Mouse (Mus musculus): Measurements from ENCODE around the gene Lrrc17. TPM values are rescaled to one million over a fixed set of nuclear protein-coding genes. Genes with fewer than 3 reads are reported as not detected.
A peak's percentile ranks its signal among the peaks of the same experiment; 100 is the strongest.

The Lrrc17 gene
- 0.23 and 0.36 TPM in 2 replicates for polyA plus RNA-seq (2012; rRNA removed)

DNA sequence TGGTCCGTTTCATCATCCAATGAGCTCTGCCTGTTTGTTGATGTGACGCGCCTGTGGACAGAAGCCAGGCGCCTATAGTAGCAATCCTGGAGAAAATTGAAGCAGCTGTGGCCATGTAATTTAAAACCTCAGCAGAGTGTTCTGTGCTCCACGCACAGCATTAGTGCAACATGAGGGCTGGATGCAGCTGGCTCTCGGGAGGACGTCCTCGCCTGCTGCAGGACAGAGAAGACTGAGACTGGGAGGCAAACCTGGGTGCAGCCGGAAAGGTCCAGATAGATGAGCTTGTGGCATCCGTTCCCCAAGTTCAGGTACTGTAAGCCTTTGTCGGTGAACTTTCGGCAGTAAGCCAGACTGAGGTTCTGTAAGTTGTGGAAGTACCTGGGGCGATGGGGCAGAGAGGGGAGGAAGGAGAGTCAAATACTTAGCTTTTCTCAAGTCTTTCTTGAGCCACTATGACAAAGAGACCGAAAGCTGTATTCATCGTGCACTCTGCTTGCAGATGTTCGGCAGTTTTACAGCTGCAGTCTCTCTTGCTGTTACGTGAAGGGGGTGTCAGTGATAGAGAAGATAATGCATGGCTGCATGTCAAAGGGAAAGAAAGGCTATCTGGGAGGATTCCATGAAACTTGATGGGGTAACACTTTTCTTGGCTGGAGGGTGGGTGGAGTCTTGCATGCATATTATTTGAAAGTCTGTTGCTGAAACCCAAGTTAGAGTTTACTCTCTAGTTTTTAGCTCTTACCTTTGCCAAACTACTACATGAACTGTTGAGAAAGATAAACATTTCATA lies at the start of gene Lrrc17:
TSS of gene Lrrc17 (plus strand) at position 151 of the 793 bp plus-strand sequence.
- no peak for DNase-seq (ENCODE audit: extremely low spot score in 1 of 2, low spot score in 1 of 2)

DNA sequence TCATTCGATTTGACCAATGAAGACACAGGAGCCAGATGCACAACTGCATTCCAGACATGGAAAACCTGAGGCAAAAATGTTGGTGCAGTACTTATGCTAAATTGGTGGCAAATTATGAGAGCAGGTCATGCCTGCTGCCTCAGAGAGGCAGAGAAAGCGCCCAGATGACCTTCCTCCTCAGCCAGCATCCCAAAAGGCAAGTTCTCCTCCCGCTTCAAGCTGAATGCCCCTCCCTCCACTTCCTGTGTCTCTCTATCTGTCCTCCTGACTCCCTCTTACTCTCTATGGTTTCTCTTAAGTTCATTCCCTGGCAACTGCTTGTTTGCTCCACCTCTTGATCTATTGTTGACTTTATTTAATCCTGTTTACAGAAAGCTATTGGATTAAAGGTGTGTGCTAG lies 48.6 kb upstream of the Lrrc17 start:
- DNase-seq (ENCODE audit: extremely low spot score in 1 of 2, low spot score in 1 of 2), result no peak

DNA sequence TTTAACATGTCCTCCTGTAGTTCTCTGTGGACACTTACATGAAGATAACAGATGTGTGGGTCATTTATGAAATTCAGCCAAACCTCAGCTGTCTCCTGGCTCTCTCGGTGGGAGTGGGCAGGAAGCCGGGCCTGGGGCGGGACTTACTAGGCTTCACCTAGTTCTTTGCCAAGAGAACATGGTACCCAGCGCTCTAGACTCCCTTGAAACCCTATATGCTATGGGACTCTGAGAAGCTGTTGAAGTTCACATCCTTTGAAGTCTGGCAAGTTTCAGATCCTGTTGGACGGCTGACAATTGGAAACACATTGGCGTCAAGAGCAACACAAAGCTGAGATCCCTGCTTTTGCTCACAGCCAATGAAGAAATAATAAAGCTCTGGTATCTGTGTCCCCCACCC lies 47.0 kb upstream of the Lrrc17 start:
- DNase-seq (ENCODE audit: extremely low spot score in 1 of 2, low spot score in 1 of 2), result no peak

DNA sequence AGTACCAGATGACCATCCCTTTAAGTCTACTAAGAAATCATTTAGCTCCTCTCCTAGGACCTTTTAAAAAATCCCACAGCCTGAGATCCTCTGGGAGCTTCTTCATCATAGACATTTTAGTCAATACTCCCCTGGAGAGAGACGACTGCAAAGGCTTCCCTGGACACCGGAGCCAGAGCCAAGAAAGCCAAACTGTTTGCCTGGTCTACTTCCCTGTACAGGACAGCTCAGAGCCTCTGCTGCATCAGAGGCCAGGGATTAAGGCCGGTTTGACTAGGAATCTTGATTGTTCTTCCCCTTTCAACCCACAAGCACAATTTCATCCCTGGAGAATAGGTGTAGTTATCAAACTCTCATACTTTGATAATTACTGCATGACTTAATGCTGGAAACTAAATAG lies 46.5 kb upstream of the Lrrc17 start:
- DNase-seq (ENCODE audit: extremely low spot score in 1 of 2, low spot score in 1 of 2), result no peak

DNA sequence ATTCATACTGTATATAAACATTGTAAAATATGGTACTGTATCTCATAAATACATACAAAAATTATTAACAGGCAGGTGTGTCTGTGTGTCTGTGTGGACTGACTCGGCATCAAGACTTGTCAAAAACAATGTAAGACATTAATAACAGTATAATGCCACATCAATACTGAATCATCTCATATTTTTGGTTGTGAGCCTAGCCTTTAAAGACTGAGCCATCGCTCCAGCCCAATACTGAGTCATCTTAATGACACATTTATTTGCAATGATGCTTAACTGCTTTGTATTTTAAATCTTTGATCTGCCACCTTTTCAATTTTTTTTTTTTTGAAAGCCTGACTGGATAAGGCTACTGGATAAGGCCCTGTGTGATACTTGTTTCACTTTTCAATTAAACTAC lies 44.9 kb upstream of the Lrrc17 start:
- no peak for DNase-seq (ENCODE audit: extremely low spot score in 1 of 2, low spot score in 1 of 2)

DNA sequence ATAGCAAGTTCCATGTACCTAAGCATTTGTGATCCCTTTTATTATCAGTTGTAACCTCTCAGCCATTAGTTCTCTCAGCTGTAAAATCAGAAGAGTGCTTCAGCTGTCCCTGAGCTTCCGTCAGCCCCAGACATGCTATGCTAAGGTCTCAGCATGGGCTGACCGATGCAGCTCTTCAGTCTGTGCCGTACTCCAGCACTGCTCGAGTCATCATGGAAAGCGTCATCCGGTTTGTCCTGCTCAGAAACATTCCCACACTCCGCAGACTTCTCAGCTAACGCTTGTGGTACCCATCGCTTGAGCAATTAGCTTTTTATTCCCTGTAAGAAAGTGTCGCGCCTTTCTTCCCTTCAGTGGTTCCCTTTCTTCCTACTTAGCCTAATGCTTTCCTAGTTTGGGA lies 44.4 kb upstream of the Lrrc17 start:
- DNase-seq (ENCODE audit: extremely low spot score in 1 of 2, low spot score in 1 of 2), result no peak

DNA sequence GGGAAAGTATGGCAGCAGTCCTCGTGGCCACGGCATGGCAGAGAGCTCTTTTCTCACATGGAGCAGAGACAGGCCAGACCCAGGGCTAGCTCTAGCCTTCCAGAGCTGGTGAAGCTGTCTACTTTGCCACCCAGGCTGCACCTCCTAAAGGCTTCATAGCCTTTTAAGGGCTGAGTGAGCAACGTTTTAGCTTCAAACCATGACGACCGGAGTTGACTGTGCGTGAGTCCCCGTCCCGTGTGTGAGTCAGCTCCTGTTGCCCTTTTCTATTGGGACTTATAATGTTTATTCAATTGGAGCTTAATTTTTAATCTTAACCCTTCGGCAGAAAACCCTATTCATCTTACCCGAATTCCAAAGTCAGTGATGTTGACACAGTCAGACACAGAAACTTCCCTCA lies 43.2 kb upstream of the Lrrc17 start:
- no peak for DNase-seq (ENCODE audit: extremely low spot score in 1 of 2, low spot score in 1 of 2)

DNA sequence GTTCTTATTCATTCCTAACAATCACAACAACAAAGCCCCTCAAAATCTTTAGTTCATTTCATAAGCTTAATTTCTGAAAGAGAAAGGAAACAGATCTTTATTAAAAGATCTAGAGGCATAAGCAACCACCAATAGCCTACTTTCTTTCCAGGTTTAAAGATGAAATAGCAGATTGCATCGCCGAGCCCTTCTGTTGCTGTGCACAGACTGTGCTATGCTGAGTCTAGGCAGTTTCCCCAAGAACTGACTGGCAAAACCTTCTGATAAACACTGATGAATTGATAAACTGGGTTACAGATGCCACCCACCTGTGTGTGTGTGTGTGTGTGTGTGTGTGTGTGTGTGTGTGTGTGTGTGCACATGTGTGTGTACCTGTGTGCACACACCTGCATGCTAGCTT lies 42.4 kb upstream of the Lrrc17 start:
- no peak for DNase-seq (ENCODE audit: extremely low spot score in 1 of 2, low spot score in 1 of 2)

DNA sequence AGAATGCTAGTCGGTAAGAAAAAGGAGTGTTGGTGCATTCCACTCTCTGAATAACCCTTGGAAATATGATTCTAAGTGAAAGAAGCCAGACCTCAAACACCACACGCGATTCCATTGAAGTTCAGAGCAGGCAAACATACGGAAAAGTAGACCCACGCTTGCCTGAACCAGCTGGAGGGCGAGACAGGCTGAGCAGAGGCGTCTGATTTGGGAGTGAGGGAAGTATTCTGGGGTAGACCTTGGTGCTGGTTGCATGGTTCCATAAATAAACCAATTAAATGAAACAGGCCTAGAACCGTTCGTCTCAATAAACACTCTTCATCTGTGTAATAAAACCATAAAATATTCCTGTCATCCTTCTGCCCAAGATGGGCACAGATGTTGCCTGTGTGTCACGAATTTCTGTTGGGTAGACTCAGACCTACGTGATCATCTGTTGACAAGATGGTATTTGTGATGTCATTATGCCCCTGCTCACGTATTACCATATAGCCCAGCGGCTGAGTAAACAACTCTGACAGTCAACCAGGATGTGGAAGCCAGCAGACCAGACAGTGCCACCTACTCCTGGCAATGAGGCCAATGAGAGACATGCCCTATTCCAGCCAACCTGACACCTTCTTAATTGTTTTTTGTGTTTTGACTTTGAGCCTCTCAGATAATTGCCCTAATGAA lies 40.3 kb upstream of the Lrrc17 start:
- DNase-seq (ENCODE audit: extremely low spot score in 1 of 2, low spot score in 1 of 2), result peak; percentile 36 to 63

DNA sequence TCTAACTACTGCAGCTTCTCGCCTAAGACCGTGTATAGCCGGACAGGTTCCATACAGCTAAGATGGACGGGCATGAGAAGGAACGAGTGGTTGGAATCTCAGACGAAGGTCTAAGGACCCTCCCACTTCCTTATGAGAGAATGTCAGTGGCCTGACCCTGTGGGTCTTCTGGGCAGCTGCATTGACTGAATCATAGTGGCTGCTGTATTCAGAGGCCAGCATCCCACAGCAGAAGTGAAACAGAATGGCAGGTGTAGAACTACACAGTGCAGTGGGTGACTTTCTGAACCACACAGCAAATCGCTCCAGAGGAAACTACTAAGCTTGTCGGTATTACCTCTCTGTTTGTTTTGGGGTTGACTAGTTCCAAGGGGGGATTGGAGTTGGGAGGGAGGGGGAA lies 38.2 kb upstream of the Lrrc17 start:
- DNase-seq (ENCODE audit: extremely low spot score in 1 of 2, low spot score in 1 of 2), result no peak

DNA sequence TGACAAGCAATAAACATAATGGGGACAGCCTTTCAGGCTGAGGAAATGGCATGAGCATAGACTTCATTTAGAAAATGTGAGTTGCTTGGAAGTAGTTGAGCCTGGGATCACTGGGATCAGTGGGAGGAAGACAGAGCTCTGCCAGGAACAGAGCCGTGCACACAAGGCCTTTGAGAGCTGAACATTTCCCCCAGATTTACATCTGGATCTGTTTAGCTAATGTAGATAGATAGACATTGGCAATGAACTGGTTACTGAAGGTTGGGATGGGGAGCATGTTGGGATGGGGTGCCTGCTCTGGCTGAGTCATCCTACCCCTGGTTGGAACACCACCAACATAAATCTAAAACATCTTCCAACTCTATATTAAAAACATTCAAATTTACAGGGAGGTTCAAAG lies 36.5 kb upstream of the Lrrc17 start:
- DNase-seq (ENCODE audit: extremely low spot score in 1 of 2, low spot score in 1 of 2), result no peak

DNA sequence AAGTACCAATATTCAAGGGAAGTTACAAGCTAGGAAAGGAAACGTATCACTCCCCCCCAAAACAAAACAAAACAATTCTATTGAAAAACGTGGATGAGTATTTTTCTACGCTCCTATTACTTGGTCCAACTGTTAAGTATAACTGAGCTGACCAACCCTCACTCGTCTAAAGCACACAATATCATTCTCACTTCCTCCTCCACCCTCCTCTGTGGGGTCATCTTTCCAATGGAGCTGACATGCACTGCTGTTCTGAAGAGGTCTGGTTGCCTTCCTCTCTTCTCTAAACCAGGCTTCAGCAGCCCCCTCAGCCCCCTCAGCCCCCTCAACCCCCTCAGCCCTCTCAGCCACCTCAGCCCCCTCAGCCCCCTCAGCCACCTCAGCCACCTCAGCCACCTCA lies 33.6 kb upstream of the Lrrc17 start:
- no peak for DNase-seq (ENCODE audit: extremely low spot score in 1 of 2, low spot score in 1 of 2)

DNA sequence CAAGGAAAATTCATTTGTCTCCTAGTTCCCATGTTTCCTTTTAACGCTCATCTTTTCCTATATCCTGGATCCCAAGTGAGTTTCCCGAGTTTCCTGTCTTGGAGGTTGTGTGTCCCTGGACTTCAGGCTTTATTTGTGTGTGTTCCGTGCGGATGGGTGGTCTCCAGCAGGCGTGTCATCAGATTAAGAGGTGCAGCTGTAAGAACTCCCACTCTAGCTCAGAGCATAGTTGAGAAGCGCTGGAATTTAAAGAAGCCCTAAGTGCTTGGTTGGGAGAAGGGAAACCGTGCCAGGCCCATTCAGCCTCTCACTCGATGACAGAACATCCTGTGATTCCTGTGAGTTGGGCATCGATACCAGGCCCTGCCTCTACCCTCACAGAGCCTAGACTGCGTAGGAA lies 30.0 kb upstream of the Lrrc17 start:
- no peak for DNase-seq (ENCODE audit: extremely low spot score in 1 of 2, low spot score in 1 of 2)

DNA sequence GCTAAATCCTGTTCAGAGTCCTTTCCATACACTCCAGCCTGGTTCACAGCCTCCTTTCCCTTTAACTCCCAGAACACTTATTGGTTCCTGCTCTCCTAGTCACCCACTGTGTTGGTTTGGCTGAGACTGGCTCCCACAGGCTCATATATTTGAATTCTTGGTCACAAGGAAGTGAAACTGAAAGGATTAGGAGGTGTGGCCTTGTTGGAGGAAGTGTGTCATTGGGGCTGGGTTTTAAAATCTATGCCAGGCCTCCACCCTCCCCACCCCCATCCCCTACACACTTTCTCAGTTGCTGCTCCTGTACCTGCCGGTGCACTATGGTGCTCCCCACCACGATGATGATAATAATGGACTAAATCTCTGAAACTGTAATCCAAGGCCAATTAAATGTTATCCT lies 25.8 kb upstream of the Lrrc17 start:
- no peak for DNase-seq (ENCODE audit: extremely low spot score in 1 of 2, low spot score in 1 of 2)

DNA sequence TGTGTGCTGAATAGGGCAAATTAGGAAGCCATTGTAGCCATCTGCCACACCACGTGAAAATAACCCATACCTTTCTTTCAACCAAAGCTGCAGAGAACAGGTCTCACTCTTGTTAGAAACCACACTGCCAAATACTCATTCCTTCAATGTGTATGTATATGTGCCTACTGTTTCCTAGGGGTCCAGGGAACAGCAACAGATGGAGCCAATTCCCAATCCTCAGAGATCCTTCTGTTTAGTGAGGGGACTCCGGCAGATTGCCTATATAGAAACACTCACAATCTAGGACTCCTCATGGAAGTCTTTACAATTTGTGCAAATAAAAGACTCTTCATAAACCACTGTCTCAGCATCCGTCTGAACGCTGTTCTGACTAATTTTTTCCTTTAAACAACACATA lies 25.2 kb upstream of the Lrrc17 start:
- DNase-seq (ENCODE audit: extremely low spot score in 1 of 2, low spot score in 1 of 2), result no peak

DNA sequence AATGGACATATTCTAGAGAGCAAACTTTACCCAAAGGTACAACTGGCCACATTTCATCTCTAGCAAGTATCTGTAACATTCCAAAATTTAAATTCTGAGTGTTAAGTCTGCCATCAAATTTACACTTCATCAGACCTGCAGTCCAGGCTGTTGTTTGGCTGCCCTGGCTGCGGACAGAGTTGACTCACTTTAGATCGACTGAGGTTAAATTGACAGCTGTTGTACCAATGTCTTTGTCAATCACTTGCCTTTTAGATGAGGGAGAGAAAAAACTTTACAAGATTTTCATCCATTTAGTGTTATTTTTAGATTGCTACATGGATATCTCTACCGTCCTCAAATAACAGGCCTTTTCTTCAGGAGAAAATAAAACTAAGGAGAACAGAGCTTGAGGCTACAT lies 24.2 kb upstream of the Lrrc17 start:
- DNase-seq (ENCODE audit: extremely low spot score in 1 of 2, low spot score in 1 of 2), result no peak

DNA sequence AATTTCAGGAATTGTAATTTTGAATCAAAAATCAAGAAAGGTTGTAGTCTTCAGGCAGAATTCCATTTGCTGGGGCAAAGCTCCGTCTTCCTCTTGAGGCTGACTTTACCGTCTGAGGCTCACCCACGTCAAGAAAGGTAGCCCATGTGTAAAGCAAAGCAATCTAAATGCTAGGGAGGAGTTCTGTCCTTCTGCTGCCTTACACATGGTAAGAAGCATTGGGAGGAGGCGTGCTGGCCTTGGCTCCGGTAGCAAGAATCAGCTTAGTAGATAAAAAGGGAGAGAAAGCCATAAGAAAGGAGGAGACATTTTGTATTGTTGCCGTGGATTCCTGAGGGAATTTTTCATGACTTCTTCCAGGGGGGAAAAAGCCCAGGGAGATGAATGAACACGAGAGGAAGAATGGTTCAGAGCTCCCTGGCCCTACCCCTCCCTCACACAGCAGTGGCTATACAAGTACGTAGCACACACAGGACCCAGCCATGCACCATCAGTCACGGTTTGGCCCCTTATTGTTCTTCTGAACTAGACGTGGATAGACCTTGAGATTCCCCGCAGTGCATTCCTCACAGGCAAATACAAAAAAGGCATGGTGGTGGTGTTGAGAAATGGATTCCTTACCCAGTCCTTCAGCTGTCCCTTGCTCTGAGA lies 16.4 kb upstream of the Lrrc17 start:
- peak in 1 of 2 experiments; percentile 5 for DNase-seq (ENCODE audit: extremely low spot score in 1 of 2, low spot score in 1 of 2)

DNA sequence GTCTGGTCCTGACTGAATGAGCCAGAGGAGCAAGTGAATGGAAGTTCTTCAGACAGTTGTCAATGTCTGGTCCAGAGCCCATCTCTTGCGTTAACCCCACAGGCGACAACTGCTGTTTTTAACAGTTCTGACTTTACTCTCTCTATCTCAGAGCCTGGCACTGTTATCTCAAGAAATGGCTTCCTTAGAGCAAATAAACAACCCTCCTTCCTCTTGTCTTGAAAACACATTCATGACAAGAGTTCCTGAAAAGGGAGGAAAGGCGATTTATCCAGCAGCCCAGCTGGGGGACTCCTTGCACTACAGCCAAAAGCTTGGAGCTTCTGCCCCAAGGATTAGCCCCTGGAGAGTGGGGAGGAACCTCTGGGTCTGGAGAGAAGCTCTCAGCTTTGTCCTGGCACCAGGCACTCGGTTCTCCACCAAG lies 15.9 kb upstream of the Lrrc17 start:
- DNase-seq (ENCODE audit: extremely low spot score in 1 of 2, low spot score in 1 of 2), result no peak

DNA sequence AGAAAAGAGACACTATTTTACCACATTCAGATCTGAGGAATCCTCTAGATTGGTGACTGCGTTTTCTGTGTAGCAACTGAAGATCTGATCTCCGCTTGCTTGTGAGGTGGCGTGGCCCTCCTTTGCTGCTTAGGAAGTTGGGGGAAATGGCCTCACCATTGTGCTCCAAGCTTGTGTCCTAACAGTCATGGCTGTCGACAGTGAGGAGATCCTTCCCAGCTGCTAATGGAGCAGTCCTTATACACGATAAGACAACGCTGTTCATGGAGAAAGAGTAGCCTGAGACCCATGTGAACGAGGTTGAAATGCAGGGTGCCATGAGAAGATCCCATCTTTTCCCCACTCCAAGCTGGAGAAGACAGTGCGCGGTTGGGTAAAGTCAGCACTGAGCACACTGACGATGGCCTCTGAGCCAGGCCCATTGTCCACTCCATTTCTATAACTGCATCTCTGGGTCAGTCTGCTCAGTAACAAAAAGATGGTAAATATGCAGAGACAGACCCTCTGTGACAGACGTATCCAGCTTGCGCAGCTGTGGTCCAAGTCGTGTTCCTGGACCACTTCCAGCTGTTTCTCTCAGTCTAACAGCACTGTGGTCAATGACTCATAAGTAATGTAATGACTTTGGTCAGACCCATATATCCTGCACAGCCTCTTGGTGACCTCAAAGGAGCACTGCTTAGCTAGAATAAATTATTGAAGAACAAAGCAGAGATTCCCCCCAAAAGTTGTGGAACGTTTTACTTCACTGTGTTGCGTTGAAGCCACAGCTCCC lies 15.1 kb upstream of the Lrrc17 start:
- DNase-seq (ENCODE audit: extremely low spot score in 1 of 2, low spot score in 1 of 2), result no peak

DNA sequence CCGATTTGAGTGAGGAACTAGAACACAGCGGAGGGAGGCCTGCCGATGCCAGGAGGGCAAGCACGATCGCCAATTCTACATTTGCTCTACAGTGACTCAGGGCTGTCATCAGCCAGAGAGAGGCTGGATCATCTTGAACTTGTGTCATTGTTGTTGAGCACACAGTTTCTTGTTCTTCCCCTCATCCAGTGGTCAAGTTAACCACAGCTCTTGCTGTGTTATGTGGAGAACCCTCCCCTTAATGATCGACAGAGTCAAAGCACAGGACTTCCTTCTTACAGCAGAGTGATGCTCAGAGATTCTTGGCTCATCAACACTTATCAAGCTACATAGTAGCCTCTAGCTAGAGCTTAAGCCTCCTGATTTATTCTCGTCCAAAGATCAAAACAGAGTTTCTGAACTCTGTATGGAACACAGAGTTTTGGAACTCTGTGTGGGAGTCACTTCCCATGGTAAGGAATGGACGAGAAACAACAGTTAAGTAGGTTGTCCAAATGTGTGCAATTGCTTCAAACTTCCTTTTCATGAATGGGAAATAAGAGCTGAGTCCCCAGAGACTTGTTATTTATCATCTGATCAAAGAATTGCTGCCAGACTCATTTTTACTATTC lies 14.1 kb upstream of the Lrrc17 start:
- DNase-seq (ENCODE audit: extremely low spot score in 1 of 2, low spot score in 1 of 2), result no peak

DNA sequence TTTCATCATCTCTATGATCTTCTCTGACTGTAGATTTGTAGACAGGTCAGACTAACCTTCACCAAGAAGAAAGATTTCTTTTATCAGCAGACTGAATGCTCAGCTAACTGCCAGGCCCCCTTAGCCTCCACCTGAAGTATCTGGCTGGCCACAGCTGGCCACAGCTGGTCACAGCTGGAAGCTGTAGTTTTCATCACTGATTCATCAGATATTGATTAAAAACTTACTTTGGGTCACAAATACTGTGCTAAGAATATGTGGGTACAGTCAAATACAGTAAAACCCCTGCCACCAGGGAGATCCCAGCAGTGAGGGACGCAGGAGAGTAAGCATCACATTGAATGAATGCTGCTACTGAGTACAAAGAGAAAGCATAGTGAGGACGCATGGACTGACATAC lies 11.2 kb upstream of the Lrrc17 start:
- DNase-seq (ENCODE audit: extremely low spot score in 1 of 2, low spot score in 1 of 2), result no peak

All from frontal cortex, adult 2 months (tissue).